Mouse (Mus musculus) megakaryocyte, embryonic 14.5 days (primary cell): ENCODE data around the gene Snx20.

ENCODE experiments used
- FLI1 ChIP-seq: IDR thresholded peaks from 2 replicates; pipeline ENCODE4 v1.6.1; 2012; ENCODE audit warnings: low read length, inconsistent platforms, mixed read lengths
- GATA1 ChIP-seq: IDR thresholded peaks from 3 replicates; pipeline ENCODE4 v1.6.1; 2012; ENCODE audit warnings: mixed read lengths, low read length, inconsistent platforms, borderline replicate concordance

DNA sequence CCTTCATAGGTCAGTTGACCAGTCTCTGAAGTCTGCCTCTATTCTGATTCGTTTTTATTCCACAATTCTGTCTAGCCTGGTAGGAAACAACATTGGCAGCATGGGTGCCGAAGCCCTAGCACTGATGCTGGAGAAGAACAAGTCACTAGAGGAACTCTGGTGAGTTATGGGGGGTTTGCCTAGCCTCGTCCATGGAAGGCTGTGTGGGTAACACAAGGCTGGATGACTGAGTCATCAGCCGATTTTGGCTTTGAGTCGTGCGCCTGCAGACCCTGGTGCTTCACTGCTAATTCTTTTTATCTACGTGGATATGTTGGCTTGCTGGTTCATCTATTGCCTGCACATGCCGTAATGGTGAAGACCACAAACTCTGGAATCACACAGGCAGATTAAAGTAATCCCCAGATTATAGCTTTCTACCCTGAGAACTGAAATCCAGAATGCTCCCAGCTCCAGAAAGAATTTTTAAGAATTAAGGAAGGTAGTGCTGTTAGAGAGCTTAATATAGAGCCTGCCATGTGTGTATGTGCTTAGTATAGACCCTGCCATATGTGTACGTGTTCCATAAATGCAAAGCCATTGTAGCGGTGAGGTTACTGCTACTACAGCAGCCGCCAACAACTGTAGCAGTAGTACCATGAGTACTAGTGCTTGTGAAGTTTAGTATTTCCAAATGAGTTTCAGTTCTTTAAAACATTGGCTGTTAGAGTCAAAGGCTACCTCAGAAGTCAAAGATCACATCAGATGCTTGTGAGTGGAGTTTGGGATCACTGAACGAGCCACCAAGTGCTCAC lies 39.6 kb upstream of the Snx20 start:
- TF ChIP-seq FLI1 (no peak), GATA1 (no peak)
